ENCODE assay signal across 17 mouse cellular contexts in the genomic region with DNA sequence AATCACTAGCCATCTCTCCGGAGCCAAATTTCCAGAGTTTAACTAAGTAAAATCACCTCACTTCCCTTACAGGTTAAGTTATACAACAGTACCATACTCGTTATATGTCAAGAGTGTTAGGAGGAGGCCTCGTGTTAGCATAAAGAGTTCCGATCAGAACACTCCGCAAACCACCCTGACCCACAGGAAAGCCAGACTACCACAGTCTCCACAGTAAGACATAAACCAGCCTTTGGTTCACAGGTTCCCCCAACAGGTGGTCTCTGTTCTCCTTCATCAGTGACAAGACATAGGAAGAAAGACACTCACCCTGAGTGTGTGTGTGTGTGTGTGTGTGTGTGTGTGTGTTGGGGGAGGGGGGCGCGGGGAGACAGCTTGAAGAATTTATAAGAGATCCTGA.
"Had no signal": no experiment of that assay in that cellular context is flagged by ENCODE, and none has a peak within 500 bp of the region (broad histone marks: within the 10 kb centered on the region; RNA-seq: fewer than 3 reads in every experiment).

No protein-coding gene starts in this region.

- H3K4me1 ChIP-seq: stomach, embryonic 15.5 days had no signal

- H3K36me3 ChIP-seq: stomach, embryonic 15.5 days had no signal

- H3K4me2 ChIP-seq: limb, embryonic 13.5 days; lung, embryonic 14.5 days; midbrain, embryonic 12.5 days; midbrain, embryonic 15.5 days; neural tube, embryonic 13.5 days; stomach, embryonic 15.5 days had no signal

- H3K4me3 ChIP-seq: limb, embryonic 10.5 days; limb, embryonic 13.5 days; liver, embryonic 13.5 days; midbrain, embryonic 12.5 days; midbrain, embryonic 15.5 days; neural tube, embryonic 13.5 days; stomach, embryonic 15.5 days had no signal

- ATAC-seq: intestine, embryonic 16.5 days; lung, postnatal 0 days; midbrain, embryonic 15.5 days had no signal

- H3K9me3 ChIP-seq: limb, embryonic 10.5 days; limb, embryonic 13.5 days; liver, embryonic 13.5 days; midbrain, embryonic 12.5 days; midbrain, embryonic 15.5 days; neural tube, embryonic 13.5 days; stomach, embryonic 15.5 days had no signal

- H3K9ac ChIP-seq: limb, embryonic 13.5 days; liver, embryonic 13.5 days; lung, embryonic 14.5 days; midbrain, embryonic 12.5 days; midbrain, embryonic 15.5 days; neural tube, embryonic 13.5 days; stomach, embryonic 15.5 days had no signal

- H3K27me3 ChIP-seq: limb, embryonic 13.5 days; liver, embryonic 13.5 days; midbrain, embryonic 12.5 days; midbrain, embryonic 15.5 days; neural tube, embryonic 13.5 days; stomach, embryonic 15.5 days had no signal

- H3K27ac ChIP-seq: limb, embryonic 10.5 days; limb, embryonic 13.5 days; liver, embryonic 13.5 days; macrophage; midbrain, embryonic 12.5 days; midbrain, embryonic 15.5 days; neural tube, embryonic 13.5 days; stomach, embryonic 15.5 days had no signal

- DNase-seq: kidney, adult 18-20 months; kidney, adult 9 months; kidney, postnatal 14 days; liver; liver, embryonic 13.5 days; lung, embryonic 14.5 days; retina, postnatal 1 day; right cerebral cortex, postnatal 25 days had no signal
